Mouse (Mus musculus): ENCODE data around the gene Ddt.
"Not testable (repeated sequence)": the region's sequence is repeated elsewhere in the genome, so short reads cannot be mapped to it uniquely, and the experiment has no call there.

The Ddt gene

DNA sequence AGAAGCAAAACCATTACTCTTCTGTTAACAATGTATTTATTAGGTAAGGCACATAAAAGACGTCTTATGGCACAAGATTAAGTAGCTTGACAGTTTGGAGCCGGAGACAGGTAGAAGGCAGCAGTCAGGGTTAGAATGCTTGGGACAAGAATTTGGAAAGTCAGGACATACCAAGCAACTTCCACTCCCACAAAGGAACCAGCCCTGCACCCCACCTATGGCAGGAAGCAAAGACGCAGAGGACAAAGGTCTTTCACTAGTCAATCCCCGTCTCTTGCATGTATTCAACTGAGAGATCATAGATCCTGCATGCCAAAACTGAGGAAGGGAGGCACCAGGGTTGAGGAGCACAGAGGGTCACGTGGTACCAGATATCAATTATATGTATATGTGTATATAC is 888 bp upstream of the Ddt start:
- no peak for DNase-seq (ENCODE audit: low spot score in 2 of 2)

DNA sequence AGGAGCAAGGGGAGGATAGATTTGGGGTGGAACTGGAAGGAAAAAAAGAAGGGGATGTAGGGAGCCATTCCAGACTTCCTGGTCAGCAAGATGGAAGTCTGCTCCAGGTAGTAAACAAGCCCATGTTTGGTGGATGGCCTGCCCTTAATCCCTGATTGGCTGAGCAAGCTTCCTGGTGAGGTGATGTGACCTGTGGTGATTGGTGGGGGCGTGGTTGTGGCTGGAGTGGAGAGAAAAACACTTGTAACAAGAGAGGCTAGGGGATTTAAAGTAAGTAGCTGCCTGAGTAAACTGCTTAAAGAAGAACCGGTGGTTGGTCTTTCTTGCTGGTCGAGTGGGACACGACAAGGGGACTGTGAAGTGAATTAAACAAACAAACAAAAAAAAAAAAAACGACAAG is 5.5 kb downstream of the Ddt start:
- not testable (repeated sequence) for DNase-seq (ENCODE audit: low spot score in 2 of 2)

DNA sequence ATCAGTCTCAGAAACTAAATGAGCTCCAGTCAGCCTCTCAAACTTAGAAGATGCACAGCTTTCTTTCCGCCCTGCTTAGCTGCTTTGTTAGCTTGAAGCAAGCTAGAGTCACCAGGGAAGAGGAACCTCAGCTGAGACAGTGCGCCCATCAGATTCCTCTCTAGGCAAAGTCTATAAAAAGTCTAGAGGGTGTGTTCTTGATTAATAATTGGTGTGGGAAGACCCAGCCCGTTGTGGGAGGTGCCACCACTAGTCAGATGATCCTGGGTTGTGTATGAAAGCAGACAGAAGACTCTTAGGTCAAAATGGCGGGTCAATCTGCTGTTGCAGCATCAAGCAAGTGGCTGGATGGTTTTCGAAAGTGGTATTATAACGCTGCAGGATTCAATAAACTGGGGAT is 6.4 kb downstream of the Ddt start:
- no peak for DNase-seq (ENCODE audit: low spot score in 2 of 2)

DNA sequence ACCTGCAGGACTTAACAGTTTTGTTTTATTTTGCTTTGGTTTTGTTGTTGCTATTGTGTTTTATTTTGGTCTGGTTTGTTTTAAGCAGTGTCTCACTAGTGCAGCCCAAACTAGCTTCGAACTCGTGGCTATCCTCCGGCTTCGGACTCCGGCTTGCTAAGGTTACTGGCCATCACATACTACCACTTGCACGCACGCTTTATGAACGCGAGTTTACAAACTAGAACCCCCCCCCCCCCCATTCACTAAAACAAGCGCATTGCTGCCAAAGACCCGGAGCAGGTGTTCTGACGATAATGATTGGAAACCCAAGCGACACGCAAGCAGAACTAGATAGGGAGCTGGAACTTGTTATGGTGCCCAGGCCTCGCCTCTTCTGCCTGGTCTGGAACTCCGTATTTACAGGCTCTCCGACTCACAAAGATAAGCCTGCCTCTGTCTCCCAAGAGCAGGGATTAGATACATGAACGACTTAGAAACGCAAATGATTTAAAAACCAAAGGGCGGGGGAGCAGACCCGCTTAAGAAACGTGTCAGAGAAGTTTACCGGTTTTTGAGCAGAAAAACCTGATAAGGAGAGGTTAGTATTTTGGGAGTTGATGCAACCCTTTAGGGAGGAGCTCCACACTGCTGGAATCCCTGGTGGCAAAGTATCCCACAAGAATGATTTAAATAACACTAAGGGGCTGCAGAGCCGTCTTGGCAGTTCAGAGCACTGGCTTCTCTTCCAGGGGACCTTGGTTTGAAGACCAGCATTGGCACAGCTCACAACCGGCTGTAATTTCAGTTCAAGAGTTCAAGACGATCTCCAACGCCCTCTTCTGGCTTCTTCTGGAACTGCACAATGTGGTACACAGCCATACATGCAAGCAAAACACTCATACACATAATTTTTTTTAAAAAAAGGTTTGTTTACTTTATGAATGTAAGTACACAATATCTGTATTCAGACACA is 8.4 kb downstream of the Ddt start:
- DNase-seq (ENCODE audit: low spot score in 2 of 2) = peak; percentile 44 to 74

DNA sequence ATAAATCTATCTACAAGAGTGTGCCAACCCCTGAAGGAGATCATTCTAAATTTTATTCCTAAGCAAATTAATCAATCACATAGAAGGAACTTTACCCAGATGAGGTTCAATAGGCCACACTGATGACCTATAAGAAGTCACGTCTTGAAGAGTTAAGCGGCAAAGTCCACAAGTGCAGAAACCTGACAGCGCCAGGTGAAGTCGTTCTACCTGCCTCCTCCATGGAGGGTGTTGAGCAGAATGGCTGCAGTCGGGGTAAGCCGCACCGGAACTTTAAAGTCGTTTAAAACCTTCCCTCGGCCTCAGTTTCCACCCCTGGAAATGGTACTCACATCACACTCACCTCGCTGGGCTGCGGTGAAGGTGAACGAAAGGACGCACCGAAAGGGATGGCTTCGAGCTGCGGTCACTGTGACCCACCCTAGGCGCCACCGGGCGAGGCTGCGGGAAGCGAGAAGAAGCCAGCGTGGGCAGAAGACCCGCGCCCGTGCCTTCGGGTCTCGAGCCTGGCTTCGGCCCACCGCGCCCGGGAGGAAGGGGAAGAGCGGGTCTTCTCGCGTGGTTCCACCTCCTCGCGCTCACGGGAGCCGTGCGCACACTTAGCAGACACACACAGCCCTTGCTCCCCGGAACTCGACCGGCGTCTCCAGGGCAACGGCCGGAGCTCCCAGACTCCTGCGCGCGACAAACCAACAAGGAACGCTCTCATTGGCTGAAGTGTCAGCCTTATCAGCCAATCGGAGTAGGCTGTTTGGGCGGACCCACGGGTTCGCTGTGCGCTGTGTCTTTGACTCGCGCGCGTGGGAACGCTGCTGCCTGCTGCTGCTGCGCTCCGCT is 9.3 kb downstream of the Ddt start, which contains the start of gene Cabin1:
Gene Cabin1 (minus strand): TSS at position 660 of the 837 bp plus-strand sequence.
- DNase-seq (ENCODE audit: low spot score in 2 of 2) = peak; percentile 97 to 98

DNA sequence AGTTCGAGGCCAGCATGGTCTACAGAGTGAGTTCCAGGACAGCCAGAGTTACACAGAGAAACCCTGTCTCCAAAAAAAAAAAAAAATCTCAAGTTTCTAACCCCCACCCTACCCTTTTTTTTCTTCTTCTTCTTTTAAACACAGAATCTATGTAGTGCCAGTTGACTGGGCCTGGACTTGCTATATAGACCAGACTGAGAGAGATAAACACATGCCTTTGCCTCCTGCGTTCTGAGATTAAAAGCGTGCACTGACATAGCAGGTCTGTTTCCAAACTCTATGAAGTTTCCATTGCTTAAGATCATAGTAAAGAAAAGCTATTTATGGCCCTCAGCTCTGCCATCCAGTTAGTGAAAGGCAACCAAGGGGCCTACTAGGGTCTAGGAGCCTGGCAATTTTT is 10.8 kb downstream of the Ddt start:
- DNase-seq (ENCODE audit: low spot score in 2 of 2) = no peak

DNA sequence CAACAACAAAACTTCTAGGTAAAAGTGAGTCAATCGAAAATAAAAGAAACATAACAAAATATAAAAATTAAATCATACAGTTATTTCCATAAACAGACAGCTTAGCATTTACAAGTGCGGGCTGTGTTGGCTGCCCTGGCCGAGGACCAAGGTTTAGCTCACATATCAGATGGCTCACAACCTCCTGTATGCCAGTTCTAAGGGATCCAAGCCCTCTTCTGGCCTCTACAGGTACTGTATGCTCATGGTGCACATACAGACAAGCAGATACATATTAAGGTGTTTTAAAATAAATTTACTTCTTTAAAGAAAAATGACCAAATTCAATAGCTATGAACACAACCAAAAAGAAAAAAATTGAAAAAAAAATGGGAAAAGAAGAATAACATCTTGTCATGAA is 12.9 kb downstream of the Ddt start:
- no peak for DNase-seq (ENCODE audit: low spot score in 2 of 2)

DNA sequence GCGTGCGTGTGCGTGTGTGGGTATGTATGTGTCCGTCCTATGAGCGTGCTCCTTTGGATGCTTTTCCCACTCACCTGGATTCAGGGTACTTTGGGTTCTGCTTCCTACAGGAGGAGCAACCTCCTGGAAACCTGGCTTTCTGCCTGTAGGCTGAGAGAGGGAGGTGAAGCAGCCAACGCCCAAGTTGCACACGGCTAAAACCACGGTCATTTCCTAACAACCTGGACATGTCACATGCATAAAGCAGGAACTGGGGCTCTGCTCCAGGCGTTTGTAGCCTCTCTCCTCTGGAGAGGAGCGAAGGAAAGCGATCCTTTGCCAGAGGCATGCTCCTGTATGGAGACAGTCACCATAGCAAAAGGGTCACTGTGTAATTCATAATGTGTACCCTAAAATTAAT is 16.5 kb downstream of the Ddt start:
- DNase-seq (ENCODE audit: low spot score in 2 of 2) = no peak

DNA sequence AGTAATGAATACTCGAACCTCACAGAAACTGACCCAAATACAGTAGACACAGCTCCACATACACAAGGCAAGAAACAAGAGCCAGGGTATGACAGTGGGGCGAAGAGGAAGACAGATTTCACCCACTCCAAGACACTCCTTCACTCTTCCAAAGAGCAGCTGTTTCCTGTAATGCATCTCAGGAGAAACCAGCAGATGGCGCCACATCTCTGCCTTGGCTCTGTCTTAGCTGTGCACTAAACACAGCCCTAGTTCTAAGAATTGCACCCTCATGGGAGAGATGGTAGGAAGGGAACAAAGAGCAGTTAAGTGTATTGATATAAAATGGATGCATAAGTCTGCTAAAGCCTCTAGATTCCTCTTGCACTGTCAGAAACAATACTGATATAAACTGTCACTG is 29.2 kb downstream of the Ddt start:
- DNase-seq (ENCODE audit: low spot score in 2 of 2) = peak; percentile 74 to 84

DNA sequence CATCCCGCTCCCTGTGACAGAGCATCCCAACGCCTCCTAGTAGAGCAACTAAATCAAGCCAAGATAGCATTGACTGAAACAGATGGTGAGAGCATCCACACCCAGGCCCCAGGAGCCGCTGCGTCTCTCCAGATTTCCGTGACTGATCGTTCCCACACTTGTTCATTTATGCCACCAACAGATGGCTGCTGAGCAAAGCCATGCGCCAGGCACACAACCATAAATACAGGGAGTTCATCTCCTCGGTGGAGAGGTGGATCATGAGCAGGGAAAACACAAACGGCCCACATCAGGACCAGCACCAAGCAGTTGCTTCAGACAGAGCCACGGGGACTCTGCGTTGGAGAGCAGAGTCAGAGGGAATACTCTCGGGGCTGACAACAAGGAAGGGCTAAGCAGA is 29.8 kb downstream of the Ddt start:
- no peak for DNase-seq (ENCODE audit: low spot score in 2 of 2)

DNA sequence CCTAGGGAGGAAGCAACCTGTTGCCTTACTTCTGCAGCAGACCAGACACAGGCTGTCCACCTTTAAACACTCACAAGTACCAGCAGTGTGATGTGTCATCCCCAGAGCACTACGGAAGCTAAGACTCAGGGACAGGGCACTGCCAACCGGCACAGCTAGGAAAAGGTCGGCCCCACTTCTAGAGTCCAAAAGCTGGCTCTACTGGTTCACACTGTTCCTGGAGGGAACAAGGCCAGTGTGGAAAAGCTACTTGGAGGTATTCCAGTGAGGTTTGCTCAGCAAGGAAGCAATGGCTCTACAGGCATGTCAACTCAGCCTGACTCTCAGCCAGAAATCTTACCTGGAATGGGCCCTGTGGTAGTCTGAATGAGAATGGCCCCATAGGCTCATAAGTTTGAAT is 32.3 kb downstream of the Ddt start:
- DNase-seq (ENCODE audit: low spot score in 2 of 2) = no peak

DNA sequence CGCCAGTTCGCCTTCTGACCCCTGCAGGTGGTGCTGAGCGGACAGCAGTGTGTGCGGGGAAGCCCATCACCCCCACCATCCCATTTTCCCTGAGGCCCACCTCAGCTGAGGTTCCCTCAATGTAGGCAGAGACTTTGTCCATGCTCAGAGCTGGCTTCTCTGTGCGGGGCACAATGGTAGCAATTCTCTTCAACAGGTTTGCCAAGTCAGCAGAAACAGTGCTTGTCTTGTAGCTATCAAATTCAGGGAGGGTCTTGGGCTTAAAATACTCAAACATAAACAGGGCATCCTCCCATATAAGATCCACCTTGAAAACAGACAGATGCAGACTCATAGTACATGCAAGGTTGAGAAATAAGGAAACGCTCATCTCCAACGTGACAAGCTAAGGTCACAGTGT is 47.8 kb downstream of the Ddt start:
- no peak for DNase-seq (ENCODE audit: low spot score in 2 of 2)

All from cerebellum, postnatal 4 days (tissue).